Mouse (Mus musculus) kidney, adult 11 months (tissue): ENCODE results near the gene Rpl7l1.
"Not testable (repeated sequence)": the region's sequence is repeated elsewhere in the genome, so short reads cannot be mapped to it uniquely, and the experiment has no call there.

Experiments used
- DNase-seq: peaks from one replicate; pipeline ENCODE4 v3.0.0; 2022

The Rpl7l1 gene

GRCm38 (mm10) chr17:46782341-46783221 lies at the start of gene Rpl7l1:
Gene Rpl7l1, minus strand, starts transcription at chr17:46782672.
- peak; percentile 89 for DNase-seq

- peak; percentile 31 for DNase-seq
These were observed 47.5 kb upstream of the Rpl7l1 start for GRCm38 (mm10) chr17:46829856-46830535.

DNA sequence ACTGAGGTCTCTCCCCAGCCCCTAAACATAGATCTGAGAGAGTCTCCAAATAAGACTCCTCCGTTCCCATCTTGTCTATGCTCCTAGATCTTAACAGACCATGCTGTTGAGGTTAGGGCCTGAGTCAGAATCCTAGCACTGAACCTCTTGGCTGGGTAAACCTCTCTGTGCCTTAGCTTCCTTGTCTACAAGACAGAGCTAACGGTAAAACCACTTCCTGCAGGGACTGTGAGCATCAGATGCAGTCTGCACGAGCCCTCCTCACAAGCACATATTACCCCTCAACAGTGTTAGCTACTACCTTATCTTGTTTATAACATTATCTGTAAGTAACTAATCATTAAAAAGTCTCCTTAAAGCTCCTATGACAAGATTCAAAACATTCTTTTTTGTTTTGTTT lies 46.5 kb upstream of the Rpl7l1 start:
- no peak for DNase-seq

DNA sequence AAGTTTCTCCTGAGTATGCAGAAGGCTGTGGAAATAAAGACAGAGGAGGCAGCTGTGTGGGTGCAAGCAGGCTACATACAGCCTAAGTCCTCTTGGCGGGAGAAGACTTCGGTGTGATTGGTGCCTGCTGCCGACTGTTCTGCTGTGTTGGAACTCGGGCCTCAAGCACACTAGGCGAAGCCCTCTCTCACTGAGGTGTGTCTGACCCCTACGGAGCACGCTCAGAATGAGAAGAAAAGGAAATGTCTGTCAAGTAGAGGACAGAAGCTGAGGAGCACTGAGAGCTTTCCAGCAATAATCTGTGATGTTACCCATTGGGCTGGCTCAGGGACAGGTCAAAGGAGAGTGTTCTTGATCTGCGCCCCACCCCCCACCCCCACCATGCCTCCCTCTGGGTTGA lies 40.6 kb upstream of the Rpl7l1 start:
- no peak for DNase-seq

GRCm38 (mm10) chr17:46820628-46821027 lies 38.2 kb upstream of the Rpl7l1 start:
- DNase-seq, result no peak

- DNase-seq, result no peak
These were observed 35.3 kb upstream of the Rpl7l1 start for GRCm38 (mm10) chr17:46817734-46818158.

DNA sequence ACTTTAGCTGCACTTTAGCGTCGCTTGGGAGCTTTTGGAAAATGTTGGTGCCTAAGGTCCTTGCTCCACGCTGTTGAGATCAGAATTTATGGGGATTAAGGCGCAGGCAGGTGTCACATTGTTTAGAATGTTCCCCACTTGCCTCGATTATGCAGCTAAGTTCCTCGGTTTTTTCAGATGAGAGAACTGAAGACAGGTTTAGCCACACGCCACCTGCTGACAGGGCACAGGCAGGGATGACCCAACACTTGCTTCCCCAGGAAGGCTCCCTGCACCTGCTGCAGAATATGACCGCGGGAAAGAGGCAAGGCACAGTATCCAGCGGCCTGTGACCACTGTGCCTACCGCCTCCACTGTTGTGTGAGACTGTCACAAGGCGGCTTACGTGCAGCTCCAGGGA lies 33.8 kb upstream of the Rpl7l1 start:
- DNase-seq, result no peak

DNA sequence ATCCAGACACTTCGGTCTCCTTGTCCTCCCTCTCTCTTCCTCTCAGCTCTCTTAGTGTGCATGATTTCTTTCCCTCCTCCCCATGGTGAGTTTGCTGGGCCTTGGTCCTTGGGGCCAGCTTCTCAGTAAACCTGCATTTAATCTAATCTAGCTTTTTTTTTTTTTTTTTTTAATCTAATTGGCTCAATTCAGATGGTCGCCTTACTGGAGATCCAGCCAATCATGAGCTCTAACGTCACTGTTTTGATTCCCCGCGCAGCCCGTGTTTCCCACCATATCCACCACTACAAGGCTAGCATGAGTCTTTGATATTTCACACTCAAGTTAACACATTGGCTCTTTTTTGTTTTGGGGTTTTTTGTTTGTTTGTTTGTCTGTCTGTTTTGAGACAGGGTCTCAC lies 32.0 kb upstream of the Rpl7l1 start:
- DNase-seq, result no peak

- no peak for DNase-seq
These were observed 31.2 kb upstream of the Rpl7l1 start for GRCm38 (mm10) chr17:46813637-46814036.

DNA sequence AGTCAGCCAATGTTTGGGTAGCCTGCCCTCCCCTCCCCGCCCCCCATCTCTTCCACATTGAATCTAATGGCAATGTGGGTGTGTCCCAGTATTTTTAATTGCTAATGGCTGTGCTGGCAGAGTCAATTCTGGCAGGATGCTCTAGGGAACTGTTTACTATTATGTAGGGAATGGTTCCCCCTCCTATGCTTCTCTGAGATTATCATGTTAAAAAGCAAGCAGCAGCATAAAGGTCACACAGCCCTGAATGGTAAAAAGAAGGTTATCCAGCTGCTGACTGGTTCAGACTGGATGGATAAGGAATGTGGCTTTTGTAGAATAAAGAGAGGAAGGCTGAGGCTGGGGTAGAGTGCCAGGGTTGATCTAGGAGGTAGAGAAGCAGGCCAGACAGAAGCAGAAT lies 30.0 kb upstream of the Rpl7l1 start:
- DNase-seq, result no peak

GRCm38 (mm10) chr17:46810672-46811071 lies 28.2 kb upstream of the Rpl7l1 start:
- DNase-seq, result no peak

DNA sequence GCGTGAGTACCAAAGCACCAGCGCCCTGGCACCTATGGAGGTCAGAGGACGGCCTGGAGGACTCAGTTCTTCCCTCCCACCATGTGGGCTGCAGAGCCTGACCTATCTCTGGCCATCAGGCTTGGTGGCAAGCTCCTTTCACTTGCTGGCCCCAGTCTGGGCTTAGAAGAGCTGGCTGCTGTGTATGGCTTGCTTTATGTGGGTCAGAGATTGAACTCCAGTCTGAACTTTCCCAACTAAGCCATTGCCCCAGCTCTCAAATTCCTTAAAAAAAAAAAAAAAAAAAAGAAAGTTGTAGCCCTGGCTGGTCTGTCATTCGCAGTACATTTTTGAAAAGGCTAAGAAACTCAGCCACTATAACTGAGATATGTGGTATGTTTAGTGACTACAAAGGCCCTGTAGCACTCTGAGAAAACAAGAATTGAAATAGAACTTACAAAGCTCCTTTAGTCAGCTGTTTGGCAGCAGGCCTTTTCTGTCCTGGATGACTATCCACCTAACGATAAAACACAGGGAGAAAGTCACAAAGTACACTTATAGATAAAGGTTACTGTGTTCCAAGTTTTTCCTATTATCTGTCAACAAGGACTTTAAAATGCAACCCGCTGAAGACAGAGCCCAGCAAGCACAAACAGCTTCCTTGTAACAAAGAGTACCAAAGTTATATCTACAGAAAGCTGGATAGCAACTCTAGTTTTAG lies 26.8 kb upstream of the Rpl7l1 start:
- DNase-seq, result no peak

- DNase-seq, result no peak
These were observed 25.9 kb upstream of the Rpl7l1 start for GRCm38 (mm10) chr17:46808376-46808775.

DNA sequence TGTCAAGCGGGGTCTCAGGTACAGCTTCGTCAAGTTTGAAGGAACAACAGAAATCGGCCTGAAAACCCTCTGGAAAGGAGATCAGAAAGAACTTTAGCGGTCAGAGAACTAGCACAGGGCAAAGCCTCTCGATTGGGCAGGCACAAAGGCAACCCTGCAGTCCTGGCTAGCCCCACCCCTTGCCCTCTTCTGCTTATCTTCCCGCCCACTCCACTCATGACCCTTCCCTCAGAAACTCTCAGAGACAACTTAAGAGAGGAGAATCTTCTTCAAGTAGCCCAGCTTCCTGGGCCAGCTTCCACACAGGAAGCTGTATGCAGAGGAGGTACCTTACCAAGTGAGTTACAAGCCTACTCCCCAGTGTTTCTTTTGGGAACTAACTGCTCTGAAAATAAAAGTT lies 19.3 kb upstream of the Rpl7l1 start:
- no peak for DNase-seq

- no peak for DNase-seq
These were observed 17.2 kb upstream of the Rpl7l1 start for GRCm38 (mm10) chr17:46799680-46800079.

DNA sequence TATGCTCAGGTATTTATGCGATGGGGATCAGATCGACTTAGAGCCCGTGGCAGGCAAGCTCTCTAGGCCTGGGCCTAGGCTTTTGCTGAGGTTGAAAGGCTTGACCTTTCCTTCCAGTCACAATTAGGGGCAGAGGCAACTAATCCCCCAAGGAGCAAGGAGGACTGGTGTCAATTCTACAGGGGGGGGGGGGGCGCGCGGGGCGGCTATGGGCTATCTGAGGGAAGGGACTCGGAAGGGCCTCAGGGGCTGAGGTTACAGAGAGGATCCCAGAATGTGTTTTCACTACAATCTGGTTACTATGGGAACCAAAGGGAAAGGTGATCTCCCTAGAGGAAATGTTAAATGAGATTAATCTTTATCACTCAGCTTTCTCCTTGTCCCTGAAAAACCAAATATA lies 14.9 kb upstream of the Rpl7l1 start:
- no peak for DNase-seq

DNA sequence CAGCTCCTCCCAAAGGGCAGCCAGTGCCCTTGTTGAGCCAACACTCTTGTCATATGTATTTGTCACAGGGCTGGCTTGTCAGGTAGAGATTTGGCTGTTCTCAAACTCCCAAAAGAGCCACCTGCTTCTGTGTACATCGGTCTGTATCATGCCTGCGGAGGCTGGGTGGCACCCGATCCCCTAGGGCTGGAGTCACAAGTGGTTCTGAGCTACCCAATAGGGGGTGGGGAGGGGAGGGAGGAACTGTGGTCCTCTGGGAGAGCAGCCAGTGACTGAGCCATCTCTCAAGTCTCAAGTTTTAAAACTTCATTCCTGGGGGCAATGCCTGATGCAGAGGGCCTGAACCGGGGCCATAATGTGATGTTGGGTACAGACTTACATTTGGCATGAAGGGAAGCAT lies 14.3 kb upstream of the Rpl7l1 start:
- DNase-seq, result no peak

- no peak for DNase-seq
These were observed 10.5 kb upstream of the Rpl7l1 start for GRCm38 (mm10) chr17:46792963-46793362.

- DNase-seq, result not testable (repeated sequence)
These were observed 5.5 kb upstream of the Rpl7l1 start for GRCm38 (mm10) chr17:46787974-46788373.

DNA sequence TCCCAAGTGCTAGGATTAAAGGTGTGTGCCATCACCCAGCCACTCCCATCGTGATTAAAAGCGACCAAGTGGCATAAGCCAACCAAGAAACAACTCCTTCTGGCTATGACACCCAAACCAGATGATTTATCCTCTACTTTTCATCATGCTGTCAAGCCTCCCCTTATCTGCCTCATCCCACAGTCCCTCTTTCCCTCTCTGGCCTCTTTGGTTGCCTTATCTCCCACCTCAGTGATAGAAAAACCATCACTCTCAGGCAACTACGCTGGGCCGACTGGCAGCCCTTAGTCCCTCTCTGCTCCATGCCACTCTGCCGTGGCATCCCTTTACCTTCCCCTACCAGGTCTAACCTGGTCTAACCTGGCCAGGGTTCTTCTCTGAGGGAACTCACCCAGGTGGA lies 4.5 kb upstream of the Rpl7l1 start:
- DNase-seq, result no peak

DNA sequence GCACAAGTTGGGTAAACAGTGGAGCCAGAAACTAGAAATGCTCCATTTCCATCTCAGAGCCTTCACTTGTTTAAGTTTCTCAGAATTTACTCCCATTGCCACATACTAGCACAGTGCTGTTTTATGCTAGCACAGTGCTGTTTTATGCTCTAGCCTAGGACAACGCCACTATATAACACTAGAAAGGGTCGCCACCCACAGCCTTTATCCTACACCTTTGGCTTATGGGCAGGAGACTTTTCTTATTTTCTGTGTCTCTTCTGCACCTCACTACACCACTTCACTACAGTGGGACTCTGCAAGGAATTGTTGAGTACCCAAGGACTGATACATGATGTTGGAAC lies 722 bp upstream of the Rpl7l1 start:
- DNase-seq, result no peak

DNA sequence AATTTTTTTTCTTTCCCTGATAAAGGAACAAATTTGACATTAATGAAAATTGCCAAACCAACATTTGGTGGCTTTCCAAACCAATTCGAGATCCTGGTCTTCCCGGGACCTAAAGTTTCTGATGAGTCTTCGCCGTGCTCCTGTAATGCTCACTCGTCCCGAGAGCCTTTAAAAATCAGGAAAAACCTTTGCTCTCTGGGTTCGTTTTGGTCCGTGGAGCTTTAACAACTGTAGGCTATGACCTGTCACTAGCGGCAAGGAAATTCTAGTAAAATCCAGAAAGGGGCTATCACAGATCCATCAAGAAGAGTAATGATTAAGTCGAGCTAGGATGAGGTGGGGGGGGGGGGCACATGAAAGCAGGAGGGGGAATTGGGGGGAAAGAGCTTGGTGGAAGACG lies 596 bp downstream of the Rpl7l1 start:
- no peak for DNase-seq

DNA sequence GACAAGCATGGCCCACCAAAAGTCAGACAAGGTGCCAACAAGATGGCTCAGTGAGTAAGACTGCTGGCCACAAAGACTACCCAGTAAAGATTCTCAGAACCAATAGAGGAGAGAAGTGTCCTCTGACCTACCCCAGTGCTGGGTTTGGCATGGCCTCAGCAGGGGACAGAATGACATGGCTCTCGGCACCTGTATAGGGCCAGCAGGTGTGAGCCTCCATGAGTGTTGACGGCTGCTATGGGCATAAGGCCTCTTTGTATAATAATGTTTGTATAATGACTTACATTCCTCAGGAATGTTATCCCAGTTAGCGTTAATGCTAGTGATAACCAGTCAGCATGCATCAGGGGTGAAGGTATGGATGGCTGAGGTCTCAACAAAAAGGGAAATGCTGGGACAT lies 6.4 kb downstream of the Rpl7l1 start:
- DNase-seq, result no peak

- DNase-seq, result no peak
These were observed 7.4 kb downstream of the Rpl7l1 start for GRCm38 (mm10) chr17:46775070-46775469.
